Mouse (Mus musculus) liver, adult 2 months (tissue): ENCODE data around the gene 2610301B20Rik.

Experiments
- CTCF ChIP-seq: fragments of 200-500 bp; IDR thresholded peaks from 2 replicates; pipeline ENCODE4 v1.5.1; 2011; ENCODE audit warnings: low read depth, low read length, control low read depth
- POLR2A ChIP-seq: fragments of 200-500 bp; IDR thresholded peaks from 2 replicates; pipeline ENCODE4 v1.6.1; 2011; ENCODE audit warnings: low read length, control low read depth; ENCODE audit not compliant: insufficient read depth; ENCODE audit errors: extremely low read depth

- TF ChIP-seq CTCF = no peak
- TF ChIP-seq POLR2A = no peak
Observed at GRCm38 (mm10) chr4:10929726-10930125, 55.4 kb downstream of the 2610301B20Rik start.
